Mouse (Mus musculus): ENCODE results near the gene Cped1. TPM values are rescaled to one million over a fixed set of nuclear protein-coding genes. Genes with fewer than 3 reads are reported as not detected.
A peak's percentile ranks its signal among the peaks of the same experiment; 100 is the strongest.

Gene Cped1
- total RNA-seq, 1 experiment from 2014 or later: 1.0 TPM

DNA sequence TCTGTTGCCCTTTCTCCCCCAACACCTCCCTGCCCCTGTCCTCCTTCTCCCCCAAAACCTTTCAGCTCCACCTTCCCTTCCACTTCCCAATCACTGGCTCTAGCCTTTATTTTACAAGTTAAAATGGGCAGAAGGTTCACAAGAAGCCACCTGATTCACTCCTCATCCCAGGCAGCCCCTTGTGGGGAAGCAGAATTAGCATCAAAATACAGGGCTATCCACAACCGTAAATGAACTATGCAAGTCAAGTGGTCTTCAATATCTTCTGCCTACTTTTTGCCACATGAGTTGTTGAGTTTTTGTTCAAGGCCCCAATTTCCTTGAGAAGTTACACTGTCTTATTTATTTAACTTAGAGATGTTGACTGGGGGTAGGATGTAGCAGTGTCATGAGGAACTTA lies 131.0 kb downstream of the Cped1 start:
- ATAC-seq (ENCODE audit: extremely low read depth, insufficient number of reproducible peaks, low FRiP score, poor library complexity, severe bottlenecking): no peak

DNA sequence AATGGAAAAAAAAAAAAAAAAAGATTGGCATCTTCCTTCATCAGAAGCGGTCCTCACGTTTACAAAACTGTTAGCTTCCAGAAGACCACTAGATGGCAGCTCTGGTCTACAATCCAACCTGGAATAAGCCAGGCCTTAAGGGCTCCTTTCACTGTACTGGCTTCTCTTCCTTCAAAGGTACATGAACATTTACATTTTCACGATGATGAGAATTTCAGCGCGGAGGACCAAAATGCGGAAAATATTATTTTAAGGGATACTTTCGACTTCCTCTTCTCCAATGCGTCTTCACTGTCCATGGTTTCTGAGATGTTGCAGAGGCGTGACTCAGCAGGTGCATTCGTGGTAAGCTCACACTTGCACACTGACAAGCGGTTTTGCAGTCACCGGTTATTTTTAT lies 136.4 kb downstream of the Cped1 start:
- ATAC-seq (ENCODE audit: extremely low read depth, insufficient number of reproducible peaks, low FRiP score, poor library complexity, severe bottlenecking): peak; percentile 61; the same call in 1 of the 2 replicates

DNA sequence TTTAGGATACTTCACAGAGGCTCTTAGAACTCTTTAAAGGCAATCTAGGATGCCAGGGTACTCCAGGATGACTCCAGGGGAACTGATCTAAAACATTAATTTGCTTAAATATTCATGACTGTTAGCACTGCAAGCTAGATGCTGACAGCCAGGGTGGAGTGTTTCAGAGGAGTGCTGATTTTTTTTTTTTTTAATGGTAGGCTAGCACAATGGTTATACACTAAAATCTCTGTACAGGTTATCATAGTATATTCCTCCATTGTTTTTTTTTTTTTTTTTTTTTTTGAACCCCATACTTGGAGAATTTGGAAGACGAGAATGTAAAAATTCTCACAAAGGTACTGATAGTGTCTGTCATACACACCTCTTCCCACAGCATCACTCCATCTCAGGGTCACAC lies 137.0 kb downstream of the Cped1 start:
- ATAC-seq (ENCODE audit: extremely low read depth, insufficient number of reproducible peaks, low FRiP score, poor library complexity, severe bottlenecking): no peak

DNA sequence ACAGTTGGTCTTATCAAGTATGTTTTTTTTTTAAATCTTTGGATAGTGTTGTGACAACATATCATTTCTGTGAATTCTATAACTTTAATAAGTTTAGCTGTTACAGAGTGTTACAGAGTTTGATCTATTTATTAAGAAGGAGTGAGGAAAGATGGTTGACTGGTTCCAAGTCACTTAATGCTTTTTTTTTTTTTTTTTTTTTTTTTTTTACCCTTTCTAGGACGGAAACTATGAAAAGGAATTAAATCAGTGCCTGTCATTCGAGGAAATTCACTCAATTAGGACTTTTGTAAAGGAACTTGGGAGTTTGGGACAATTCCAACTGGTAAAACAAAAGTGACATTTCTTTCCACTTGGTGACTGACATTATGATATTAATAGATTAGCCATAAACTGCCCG lies 137.6 kb downstream of the Cped1 start:
- no peak for ATAC-seq (ENCODE audit: extremely low read depth, insufficient number of reproducible peaks, low FRiP score, poor library complexity, severe bottlenecking)

DNA sequence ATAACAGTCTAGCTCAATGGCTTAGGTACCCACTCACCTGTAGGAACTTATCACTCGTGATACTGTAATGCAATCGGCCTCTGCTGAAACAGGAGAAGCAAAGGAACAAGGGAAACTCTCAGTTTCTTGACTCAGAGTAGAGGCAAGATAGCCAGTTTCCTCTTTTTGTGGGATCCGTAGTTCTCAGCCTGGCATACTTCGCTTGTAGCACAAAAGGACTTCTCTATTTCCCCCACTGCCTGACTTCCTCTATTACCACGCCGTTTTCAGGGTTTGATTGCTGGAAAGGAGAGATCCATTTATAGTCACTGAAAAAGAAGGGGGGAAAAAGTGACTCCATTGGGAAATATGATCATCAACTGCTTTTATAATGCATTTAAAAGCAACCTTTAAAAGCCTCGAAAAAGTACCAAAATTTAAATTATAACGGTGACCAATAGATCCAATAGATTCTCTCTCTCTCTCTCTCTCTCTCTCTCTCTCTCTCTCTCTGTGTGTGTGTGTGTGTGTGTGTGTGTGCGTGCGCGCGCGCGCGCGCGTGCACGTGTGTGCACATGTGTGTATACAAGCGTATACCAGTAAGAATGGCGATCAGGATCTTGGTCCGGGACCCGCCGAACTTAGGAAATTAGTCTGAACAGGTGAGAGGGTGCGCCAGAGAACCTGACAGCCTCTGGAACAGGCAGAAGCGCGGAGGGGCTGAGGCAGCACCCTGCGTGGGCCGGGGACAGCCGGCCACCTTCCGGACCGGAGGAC lies 139.0 kb downstream of the Cped1 start:
- peak; percentile 81 for ATAC-seq (ENCODE audit: extremely low read depth, insufficient number of reproducible peaks, low FRiP score, poor library complexity, severe bottlenecking)

DNA sequence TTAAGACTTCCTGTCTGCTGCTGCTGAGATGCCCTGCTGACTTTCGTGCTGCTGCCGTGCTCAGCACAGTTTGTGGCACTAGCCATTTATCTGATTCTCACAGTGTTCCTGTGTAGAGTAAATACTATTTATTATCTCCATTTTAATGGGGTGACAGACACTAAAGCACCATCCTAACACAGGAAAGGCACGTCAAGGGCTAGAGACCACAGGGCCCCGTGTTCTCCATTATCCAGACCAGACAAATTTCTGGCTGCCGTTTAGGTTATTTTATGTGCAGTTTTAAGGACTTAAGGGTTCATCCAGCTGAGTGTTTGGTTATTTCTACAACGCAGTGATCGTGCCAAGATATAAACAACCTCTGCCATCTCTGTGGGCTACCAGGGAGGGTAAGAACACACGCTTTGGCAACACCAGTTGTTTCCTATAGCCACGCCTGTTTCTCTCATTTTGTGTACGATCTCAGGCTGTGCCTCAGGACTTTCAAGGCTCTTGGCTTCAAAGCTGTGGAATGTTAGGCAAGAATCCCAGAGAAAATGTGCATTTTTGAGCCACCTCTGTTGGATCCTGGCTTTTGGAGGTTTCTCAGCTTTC lies 149.4 kb downstream of the Cped1 start:
- ATAC-seq (ENCODE audit: extremely low read depth, insufficient number of reproducible peaks, low FRiP score, poor library complexity, severe bottlenecking): no peak

DNA sequence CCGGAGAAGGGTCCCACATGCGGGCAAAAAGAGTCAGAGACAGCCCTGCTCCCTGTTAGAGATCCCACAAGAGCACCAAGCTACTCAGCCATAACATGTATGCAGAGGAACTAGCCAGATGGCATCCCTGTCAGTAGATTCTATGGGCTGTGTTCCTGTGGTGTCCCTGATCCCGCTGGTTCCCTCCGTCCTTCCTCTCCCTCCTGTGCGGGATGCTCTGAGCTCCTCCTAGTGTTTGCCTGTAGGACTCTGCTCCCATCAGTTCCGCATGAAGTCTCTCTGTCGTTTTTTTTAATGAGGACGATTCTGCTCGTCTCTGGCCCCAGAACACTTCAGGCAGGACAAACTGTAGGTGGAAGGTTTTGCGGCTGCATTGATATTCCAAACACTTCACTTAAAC lies 151.1 kb downstream of the Cped1 start:
- no peak for ATAC-seq (ENCODE audit: extremely low read depth, insufficient number of reproducible peaks, low FRiP score, poor library complexity, severe bottlenecking)

DNA sequence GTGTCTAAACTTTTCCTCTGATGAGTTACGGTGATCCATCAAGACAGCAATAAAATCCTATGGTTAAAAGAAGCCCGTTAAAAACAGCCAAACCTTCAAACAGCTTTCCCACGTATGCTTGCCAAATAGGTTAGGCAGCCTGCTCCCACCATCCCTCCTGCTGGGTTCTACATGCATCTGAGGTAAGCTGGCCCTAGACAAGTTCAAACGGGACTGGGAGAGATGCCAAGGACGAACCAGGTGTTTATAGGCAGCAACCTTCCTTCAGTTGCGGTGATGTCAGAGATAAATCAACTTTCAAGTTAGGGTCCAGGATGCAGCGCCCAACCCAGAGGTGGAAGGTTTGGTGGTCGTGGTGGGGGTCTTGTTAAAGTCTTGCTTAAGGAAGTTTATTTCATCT lies 155.1 kb downstream of the Cped1 start:
- no peak for ATAC-seq (ENCODE audit: extremely low read depth, insufficient number of reproducible peaks, low FRiP score, poor library complexity, severe bottlenecking)

DNA sequence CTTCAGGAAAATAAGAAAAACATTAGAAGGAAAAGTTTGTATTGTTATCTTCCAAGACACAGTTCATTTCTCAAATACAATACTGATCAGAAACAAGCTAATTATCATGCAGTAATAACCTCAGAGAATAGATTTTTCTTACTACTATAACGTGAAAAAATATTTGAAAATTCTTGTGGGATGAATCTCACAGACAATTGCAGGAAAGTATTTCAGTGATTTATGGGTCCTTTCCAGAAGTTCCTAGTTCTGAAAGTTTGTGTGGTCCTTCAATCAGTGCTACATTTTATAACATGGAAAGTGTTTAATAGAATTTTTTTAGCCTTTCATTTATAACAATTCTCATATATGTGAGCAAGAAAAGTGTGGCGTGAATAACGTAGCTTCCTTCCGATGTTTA lies 161.5 kb downstream of the Cped1 start:
- ATAC-seq (ENCODE audit: extremely low read depth, insufficient number of reproducible peaks, low FRiP score, poor library complexity, severe bottlenecking): no peak

DNA sequence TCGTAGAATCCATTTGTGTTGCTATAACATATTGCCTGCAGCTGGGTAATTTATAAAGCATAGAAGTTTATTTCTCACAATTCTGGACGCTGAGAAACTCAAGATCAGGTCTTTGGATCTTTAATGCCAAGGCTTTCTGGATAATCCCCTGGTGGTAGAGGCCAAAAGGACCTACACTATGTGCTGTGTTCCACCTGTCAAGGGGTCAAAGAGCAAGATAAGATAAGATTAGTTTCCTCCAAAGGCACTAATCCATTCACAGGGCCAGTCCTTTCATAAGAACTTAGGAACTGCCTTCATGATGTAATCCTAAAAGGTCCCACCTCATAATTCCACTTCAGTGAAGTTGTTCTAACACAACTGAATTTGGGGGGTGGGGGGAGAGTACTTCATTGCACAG lies 162.8 kb downstream of the Cped1 start:
- no peak for ATAC-seq (ENCODE audit: extremely low read depth, insufficient number of reproducible peaks, low FRiP score, poor library complexity, severe bottlenecking)

DNA sequence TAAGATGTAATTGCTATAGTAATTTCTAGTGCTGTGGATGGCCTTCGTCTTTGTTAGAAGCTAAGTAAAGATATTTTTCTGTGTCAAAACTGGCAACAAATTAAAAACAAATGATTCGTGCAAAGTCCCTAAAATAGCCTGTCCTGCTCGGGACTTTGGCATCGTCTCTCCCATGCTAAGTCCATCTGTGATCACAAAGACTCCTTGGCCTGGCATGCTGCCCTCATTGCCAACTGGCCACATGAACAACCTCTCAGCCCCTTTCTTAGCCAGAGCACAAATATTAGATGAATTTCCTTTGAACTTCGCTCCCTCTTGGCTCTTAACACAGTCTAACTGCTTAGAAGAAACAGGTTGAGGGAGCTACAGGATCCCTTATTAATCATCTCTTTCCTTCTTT lies 171.7 kb downstream of the Cped1 start:
- ATAC-seq (ENCODE audit: extremely low read depth, insufficient number of reproducible peaks, low FRiP score, poor library complexity, severe bottlenecking): no peak

DNA sequence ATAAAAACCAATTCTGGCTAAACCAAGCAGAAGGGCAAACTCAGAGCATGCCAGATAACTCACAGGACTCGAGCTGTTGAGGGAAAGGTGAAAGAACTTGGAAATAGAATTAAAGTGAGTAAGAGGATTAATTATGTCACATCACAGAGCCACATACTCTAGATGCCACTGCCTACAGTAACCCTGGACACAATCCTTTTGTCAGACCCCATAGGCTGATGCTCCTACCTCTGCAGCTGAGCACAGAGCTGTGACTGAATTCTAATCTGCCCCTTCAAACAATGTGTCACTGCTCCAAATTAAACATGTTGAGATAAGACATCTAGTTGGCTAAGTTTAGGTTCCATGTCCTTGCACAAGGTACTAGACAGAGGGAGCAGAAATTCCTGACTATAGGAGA lies 176.2 kb downstream of the Cped1 start:
- ATAC-seq (ENCODE audit: extremely low read depth, insufficient number of reproducible peaks, low FRiP score, poor library complexity, severe bottlenecking): no peak

DNA sequence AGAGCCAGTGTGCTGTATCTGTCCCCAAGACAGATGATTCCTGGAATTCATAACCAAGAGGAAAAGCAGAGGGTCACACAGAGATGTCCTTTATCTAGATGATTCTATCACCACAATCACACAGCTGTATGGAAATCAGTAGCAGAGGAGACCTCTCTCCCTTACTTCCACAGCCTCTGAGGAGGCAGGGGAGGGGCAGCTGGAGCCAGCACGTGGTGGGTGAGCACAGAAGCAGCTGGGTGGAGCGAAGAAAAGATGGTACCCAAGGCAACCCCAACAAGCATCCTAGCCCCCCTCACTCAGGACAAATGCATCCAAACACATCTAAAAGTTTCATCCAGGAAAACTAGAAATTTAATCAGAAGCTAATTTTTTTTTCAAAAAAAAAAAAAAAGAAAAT lies 182.7 kb downstream of the Cped1 start:
- ATAC-seq (ENCODE audit: extremely low read depth, insufficient number of reproducible peaks, low FRiP score, poor library complexity, severe bottlenecking): no peak

DNA sequence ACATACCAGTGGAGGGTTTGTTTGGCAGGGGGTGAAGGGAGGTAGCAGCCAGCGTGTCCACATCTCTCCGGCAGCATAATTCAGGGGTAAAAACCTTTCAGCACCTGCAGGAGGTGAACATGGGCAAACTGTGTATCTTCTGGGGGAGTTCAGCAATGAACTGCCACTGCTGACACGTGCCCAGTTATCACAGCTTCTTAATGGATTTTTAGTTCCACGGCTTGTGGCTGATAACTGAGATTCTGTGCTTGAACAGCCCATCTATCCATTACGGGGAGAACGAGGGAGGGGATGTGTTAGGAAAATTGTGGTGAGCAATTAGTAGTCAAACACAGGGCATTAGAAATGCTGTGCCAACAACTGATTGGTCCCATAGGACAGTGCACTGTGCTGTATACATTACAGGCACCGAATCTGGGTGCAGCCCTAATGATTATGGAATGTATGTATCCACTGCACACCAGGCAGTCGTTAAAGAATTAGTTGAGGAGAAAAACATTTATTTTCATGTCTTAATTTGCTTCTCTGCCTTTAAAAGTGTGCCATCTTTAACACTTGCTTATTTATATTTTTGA lies 193.1 kb downstream of the Cped1 start:
- no peak for ATAC-seq (ENCODE audit: extremely low read depth, insufficient number of reproducible peaks, low FRiP score, poor library complexity, severe bottlenecking)

DNA sequence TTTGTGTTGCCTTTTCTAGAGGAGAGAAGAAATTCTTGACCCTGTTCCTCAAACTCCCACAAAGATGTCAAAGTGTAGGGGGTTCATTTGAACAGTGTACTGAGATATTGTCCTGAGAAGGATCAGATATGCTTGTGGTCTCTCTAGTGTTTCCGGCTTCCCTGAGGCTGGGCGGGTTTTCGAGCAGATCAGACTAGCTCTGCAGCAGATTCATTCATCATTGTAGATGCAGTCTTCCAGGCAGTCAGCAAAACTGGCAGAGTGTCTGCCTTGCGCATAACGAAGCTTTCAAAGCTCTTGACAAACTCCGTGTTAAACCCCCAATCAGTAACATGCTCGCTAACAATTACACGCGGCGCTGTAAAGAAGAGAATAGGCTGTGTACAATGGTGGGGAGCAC lies 194.6 kb downstream of the Cped1 start:
- no peak for ATAC-seq (ENCODE audit: extremely low read depth, insufficient number of reproducible peaks, low FRiP score, poor library complexity, severe bottlenecking)

DNA sequence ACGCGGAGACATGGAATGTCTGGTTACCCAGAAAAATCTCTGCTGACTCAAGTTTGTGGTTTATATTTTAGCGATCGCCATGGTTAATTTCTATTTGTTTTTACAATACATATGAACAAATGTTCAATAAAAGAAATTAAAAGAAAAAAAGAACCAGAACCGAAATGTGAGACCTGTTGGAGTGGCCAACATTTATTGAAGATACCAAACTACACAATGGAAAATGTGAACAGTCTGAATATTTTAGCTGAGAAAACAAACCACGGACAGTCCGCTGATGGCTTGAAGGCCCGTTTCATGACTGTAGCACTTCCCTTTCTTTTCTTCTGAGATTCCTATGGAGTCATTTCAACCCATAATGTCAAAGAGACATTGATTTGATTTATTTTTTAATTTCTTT lies 201.3 kb downstream of the Cped1 start:
- no peak for ATAC-seq (ENCODE audit: extremely low read depth, insufficient number of reproducible peaks, low FRiP score, poor library complexity, severe bottlenecking)

DNA sequence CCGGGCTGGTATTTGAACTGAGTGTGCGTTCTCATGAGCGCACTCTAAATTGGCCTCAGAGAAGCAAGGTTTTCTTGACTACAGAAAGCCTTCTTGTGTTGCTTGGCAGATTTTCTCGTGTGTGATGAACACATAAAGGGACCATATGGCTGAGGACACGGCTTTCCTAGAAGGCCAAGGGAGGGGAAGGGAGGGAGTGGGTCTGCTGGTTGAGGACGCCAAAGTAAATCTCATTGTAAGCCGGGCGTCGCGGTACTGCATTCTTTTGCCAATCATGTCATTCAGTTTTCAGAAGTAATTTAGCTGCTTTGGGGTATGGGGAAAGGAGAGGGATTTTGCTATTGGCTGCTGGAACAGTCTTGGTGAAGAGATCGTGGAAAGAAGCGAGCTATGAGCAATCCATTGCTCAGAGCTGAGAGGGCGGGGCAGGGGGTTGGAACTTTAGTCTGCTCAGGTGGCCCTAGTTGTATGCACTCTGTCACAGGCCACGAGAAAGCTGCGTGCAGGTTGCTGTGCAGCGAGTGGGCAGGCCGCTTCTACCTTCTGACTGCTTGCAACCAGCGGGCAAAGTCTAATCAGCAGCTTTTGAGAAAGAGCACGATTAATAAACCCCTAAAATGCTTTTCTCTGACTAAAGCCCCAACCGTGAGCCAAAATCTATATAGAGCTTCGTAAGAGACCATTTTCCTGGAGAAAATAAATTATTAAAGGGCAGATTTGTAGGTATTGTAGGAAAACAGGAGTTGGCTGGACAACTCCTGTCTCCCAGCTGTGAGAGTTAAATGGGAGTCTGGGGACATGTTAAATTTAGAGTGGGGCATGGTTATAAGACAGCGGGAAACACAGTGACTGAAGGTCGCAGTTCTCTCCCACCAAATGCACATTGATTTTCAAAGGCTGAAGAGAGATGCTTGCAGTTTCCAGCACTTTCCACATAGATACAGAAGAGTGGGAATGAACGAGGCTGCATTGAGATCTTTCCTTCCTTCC lies 203.9 kb downstream of the Cped1 start:
- ATAC-seq (ENCODE audit: extremely low read depth, insufficient number of reproducible peaks, low FRiP score, poor library complexity, severe bottlenecking): no peak

DNA sequence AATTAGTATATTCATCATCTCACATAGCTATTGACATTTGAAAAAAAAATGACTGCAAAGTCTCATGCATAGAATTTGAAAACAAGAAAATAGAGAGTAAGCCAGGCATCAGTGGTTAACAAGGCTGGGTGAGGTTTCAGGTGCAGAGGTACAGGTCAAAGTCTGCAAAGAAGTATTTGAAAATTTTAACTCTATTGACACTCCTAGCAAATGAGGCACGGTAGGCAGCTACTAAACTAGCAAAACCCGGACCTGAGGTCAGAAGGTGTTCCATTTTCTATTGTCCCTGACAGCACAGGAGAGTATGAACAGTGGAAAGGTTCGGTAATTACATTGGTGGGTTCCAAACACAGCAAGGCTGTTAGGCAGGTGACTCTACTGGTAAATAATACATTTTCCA lies 212.9 kb downstream of the Cped1 start:
- ATAC-seq (ENCODE audit: extremely low read depth, insufficient number of reproducible peaks, low FRiP score, poor library complexity, severe bottlenecking): no peak

DNA sequence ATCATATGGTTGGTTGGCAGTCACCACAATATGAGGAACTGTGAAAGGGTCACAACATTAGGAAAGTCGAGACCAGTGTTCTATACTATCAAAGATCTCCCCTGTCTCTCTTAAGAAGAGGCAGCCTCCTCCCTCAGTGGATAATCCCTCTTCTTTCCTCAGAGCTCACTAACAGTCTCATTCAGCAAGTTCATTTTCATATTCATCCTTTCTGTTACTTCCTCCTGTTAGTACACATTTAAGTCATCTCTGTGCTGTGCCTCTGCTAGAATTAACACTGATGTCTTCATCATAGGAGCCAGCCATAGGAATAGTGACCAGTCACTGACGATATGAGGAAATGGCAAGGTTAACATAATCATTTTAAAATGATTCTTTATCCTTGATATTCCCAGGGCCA lies 213.8 kb downstream of the Cped1 start:
- ATAC-seq (ENCODE audit: extremely low read depth, insufficient number of reproducible peaks, low FRiP score, poor library complexity, severe bottlenecking): no peak

Data from neutrophil, adult 5-6 weeks (primary cell).